Mouse (Mus musculus): Measurements from ENCODE around the gene Ppp6r1. TPM values are rescaled to one million over a fixed set of nuclear protein-coding genes. Genes with fewer than 3 reads are reported as not detected.
A peak's percentile ranks its signal among the peaks of the same experiment; 100 is the strongest.
"Not testable (repeated sequence)": the region's sequence is repeated elsewhere in the genome, so short reads cannot be mapped to it uniquely, and the experiment has no call there.

Gene Ppp6r1
- polyA plus RNA-seq, 1 experiment, result 103 TPM

DNA sequence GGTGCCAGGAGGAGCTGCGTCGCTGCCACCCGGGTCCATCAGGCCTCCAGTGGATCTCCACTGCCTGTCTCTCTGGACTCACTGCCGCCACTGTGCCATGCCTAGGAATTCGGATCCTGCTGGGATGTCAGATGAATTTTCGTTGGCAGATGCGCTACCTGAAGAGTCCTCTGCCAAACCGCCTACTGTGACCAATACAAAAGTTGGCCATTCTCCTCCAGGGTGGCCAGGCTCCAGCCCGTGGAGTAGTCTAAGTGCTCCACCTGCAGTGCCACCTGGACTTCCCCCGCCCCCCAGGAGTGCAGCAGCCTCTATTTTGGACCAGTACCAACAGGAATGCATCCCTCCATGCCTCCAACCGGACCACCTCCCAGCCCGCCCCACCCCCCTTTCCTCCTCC lies 47.3 kb downstream of the Ppp6r1 start:
- DNase-seq, result no peak
- 88% methylated on average over 12 of the region's 12 CpGs for WGBS
- H3K36me3 ChIP-seq (ENCODE audit: control insufficient read depth, insufficient read depth, low read length), result no peaks in the 10 kb centered on the region
- no peak for TF ChIP-seq POLR2A (IDR thresholded peaks at IDR 0.05; ENCODE audit: low read depth, low read length)
- no peak for TF ChIP-seq CTCF (conservative IDR thresholded peaks at IDR 0.05; ENCODE audit: insufficient read depth, insufficient read length, low read depth, low read length)
- no peaks in the 10 kb centered on the region for H3K27me3 ChIP-seq (replicated peaks; ENCODE audit: control insufficient read depth, insufficient read depth, low read length)
- H3K4me3 ChIP-seq (ENCODE audit: insufficient read depth, low read depth, low read length), result no peak overlapping the region
- H3K27ac ChIP-seq (ENCODE audit: insufficient read depth, low read depth, low read length), result no peak overlapping the region
- no peaks in the 10 kb centered on the region for H3K4me1 ChIP-seq (ENCODE audit: control insufficient read depth, insufficient read depth, low read length)

DNA sequence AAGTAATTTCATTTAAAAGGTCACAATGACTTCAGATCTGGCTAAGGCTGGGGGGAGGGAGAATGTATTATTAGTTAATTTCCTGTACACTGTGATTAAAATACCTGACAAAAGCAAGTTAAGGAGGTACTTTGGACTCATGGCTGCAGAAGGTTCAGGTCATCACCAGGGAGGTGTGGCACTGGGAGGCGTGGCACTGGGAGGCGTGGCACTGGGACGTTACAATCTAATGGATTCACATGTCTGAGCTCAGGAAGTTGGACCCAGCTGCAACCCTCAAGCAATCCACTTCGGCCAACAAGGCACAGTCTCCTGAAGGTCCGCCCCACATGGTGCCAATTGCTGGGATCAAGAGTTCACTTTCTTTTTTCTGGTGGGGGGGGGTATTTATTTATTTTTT lies 50.8 kb downstream of the Ppp6r1 start:
- peak; percentile 80 for DNase-seq
- no peaks in the 10 kb centered on the region for H3K36me3 ChIP-seq (ENCODE audit: control insufficient read depth, insufficient read depth, low read length)
- no peak overlapping the region for H3K4me3 ChIP-seq (ENCODE audit: insufficient read depth, low read depth, low read length)
- no peaks in the 10 kb centered on the region for H3K4me1 ChIP-seq (ENCODE audit: control insufficient read depth, insufficient read depth, low read length)
- WGBS, result 45% methylated on average over 5 of the region's 5 CpGs
- no peaks in the 10 kb centered on the region for H3K27me3 ChIP-seq (replicated peaks; ENCODE audit: control insufficient read depth, insufficient read depth, low read length)
- H3K27ac ChIP-seq (ENCODE audit: insufficient read depth, low read depth, low read length), result no peak overlapping the region
- TF ChIP-seq CTCF (conservative IDR thresholded peaks at IDR 0.05; ENCODE audit: insufficient read depth, insufficient read length, low read depth, low read length), result no peak
- TF ChIP-seq POLR2A (IDR thresholded peaks at IDR 0.05; ENCODE audit: low read depth, low read length), result no peak

DNA sequence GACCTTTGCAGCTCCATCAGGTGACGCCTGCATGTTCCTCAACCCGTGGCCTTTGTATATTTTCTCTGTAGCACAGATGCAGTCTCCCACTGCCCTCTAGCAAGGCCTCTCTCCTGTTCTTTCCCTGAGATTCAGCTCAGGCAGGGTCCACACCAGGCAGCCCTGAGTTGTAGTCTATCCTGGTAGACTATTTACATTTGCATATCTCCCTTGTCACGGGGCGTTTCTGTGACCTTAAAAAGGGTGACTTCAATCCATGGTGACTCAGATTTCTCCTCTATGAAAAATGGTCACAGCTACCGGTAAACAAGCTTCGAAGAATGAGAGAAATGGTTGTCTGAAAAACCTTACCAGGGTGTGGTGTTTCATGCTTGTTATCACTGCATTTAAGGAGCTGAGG lies 54.9 kb downstream of the Ppp6r1 start, which contains the start of gene Ptprh:
Ptprh (minus strand) TSS at position 169 of the 400 bp plus-strand sequence.
- Histone ChIP-seq H3K27me3 (replicated peaks; ENCODE audit: control insufficient read depth, insufficient read depth, low read length) (no peaks in the 10 kb centered on the region), H3K36me3 (ENCODE audit: control insufficient read depth, insufficient read depth, low read length) (no peaks in the 10 kb centered on the region), H3K4me3 (ENCODE audit: insufficient read depth, low read depth, low read length) (no peak within 1 kb of the TSS), H3K27ac (ENCODE audit: insufficient read depth, low read depth, low read length) (no peak within 1 kb of the TSS), H3K4me1 (ENCODE audit: control insufficient read depth, insufficient read depth, low read length) (no peaks in the 10 kb centered on the region)
- no peak for TF ChIP-seq POLR2A (IDR thresholded peaks at IDR 0.05; ENCODE audit: low read depth, low read length)
- 67% methylated on average over 6 of the region's 6 CpGs for WGBS
- no peak for DNase-seq

DNA sequence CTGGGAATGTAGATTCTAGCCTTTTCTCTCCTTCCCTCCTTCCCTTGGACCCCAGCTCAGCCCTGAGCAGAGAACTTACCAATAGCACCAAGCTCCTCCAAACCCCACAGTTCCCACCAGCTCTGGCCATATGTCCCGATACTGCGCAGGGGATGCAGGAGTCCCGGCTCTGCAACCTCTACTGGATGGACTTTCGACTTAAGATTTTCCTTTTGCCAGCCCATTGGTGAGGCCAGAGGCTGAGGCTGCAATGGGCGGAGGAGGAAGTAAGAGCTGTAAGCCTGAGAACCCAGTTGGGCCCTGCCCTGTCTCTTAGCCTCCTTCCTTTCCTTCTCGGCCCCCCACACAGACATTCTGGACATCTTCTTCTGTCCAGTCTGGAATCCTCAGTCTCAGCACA lies 55.9 kb downstream of the Ppp6r1 start:
- no peak overlapping the region for H3K4me3 ChIP-seq (ENCODE audit: insufficient read depth, low read depth, low read length)
- H3K27ac ChIP-seq (ENCODE audit: insufficient read depth, low read depth, low read length), result no peak overlapping the region
- H3K4me1 ChIP-seq (ENCODE audit: control insufficient read depth, insufficient read depth, low read length), result no peaks in the 10 kb centered on the region
- H3K27me3 ChIP-seq (replicated peaks; ENCODE audit: control insufficient read depth, insufficient read depth, low read length), result no peaks in the 10 kb centered on the region
- TF ChIP-seq POLR2A (IDR thresholded peaks at IDR 0.05; ENCODE audit: low read depth, low read length) (no peak), CTCF (conservative IDR thresholded peaks at IDR 0.05; ENCODE audit: insufficient read depth, insufficient read length, low read depth, low read length) (no peak)
- 79% methylated on average over 6 of the region's 6 CpGs for WGBS
- H3K36me3 ChIP-seq (ENCODE audit: control insufficient read depth, insufficient read depth, low read length), result no peaks in the 10 kb centered on the region
- no peak for DNase-seq

DNA sequence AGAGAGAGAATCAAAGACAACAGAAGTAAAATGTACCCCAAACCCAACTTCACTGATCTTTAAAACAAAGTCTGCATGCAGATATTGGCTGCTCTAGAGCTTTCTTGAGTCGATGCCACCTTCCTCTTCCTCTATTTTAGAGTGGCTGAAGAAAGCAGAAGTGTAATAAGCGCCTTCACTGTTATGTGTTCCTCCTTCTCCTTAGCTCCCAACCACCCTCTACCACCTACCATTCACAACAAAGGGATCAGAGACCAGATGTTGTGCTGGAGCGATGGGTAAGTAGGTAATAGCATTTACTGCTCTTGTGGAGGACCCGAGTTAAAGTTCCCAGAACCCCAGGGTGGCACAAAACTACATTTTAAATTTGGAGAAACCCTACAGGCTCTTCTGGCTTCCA lies 61.8 kb downstream of the Ppp6r1 start:
- not testable (repeated sequence) for DNase-seq; H3K36me3 ChIP-seq (ENCODE audit: control insufficient read depth, insufficient read depth, low read length)

More for the DNA sequence above, 61.8 kb downstream of the Ppp6r1 start:
- WGBS, result 62% methylated on average over 4 of the region's 4 CpGs
- not testable (repeated sequence) for H3K27me3 ChIP-seq (replicated peaks; ENCODE audit: control insufficient read depth, insufficient read depth, low read length); H3K4me1 ChIP-seq (ENCODE audit: control insufficient read depth, insufficient read depth, low read length); H3K27ac ChIP-seq (ENCODE audit: insufficient read depth, low read depth, low read length); H3K4me3 ChIP-seq (ENCODE audit: insufficient read depth, low read depth, low read length)

Other genes with a start within 250 kb of the Ppp6r1 start
- 21.0 and 23.8 TPM in 2 replicates for gene Rdh13, start 213.4 kb downstream of the Ppp6r1 start, polyA plus RNA-seq (2012; rRNA removed)
- 10.6 and 12.7 TPM in 2 replicates for gene Eps8l1, start 198.3 kb downstream of the Ppp6r1 start, polyA plus RNA-seq (2012; rRNA removed)
- 31.0 and 33.0 TPM in 2 replicates for gene Ppp1r12c, start 157.3 kb downstream of the Ppp6r1 start, polyA plus RNA-seq (2012; rRNA removed)
- gene Tnnt1, start 142.6 kb downstream of the Ppp6r1 start, polyA plus RNA-seq (2012; rRNA removed), result 0.39 and 3.9 TPM in 2 replicates
- gene Tnni3, start 134.8 kb downstream of the Ppp6r1 start, polyA plus RNA-seq (2012; rRNA removed), result 2.1 and 2.6 TPM in 2 replicates
- gene Dnaaf3, start 126.6 kb downstream of the Ppp6r1 start, polyA plus RNA-seq (2012; rRNA removed), result 1.3 and 1.4 TPM in 2 replicates
- 0.55 and 1.0 TPM in 2 replicates for gene Syt5, start 111.5 kb downstream of the Ppp6r1 start, polyA plus RNA-seq (2012; rRNA removed)
- 0.22 and 0.24 TPM in 2 replicates for gene Ptprh, start 55.0 kb downstream of the Ppp6r1 start, polyA plus RNA-seq (2012; rRNA removed)
- 83.0 and 86.5 TPM in 2 replicates for gene Tmem86b, start 27.6 kb downstream of the Ppp6r1 start, polyA plus RNA-seq (2012; rRNA removed)
- gene Hspbp1, start 26.0 kb upstream of the Ppp6r1 start, polyA plus RNA-seq (2012; rRNA removed), result 36.6 and 39.4 TPM in 2 replicates
- gene Brsk1, start 31.6 kb upstream of the Ppp6r1 start, polyA plus RNA-seq (2012; rRNA removed), result 1.7 and 2.3 TPM in 2 replicates
- 0.57 and 0.59 TPM in 2 replicates for gene Tmem150b, start 66.2 kb upstream of the Ppp6r1 start, polyA plus RNA-seq (2012; rRNA removed)
- gene Kmt5c, start 81.1 kb upstream of the Ppp6r1 start, polyA plus RNA-seq (2012; rRNA removed), result 83.2 and 101 TPM in 2 replicates
- 62.7 and 84.5 TPM in 2 replicates for gene Cox6b2, start 94.1 kb upstream of the Ppp6r1 start, polyA plus RNA-seq (2012; rRNA removed)
- 0.08 and 0.09 TPM in 2 replicates for gene Fam71e2, start 112.3 kb upstream of the Ppp6r1 start, polyA plus RNA-seq (2012; rRNA removed)
- gene Il11, start 123.8 kb upstream of the Ppp6r1 start, polyA plus RNA-seq (2012; rRNA removed), result 0.13 and 0.24 TPM in 2 replicates
- gene Tmem190, start 123.9 kb upstream of the Ppp6r1 start, polyA plus RNA-seq (2012; rRNA removed), result 0.31 TPM in 1 of 2 replicates, not detected in the other
- 57.8 and 87.8 TPM in 2 replicates for gene Tmem238, start 130.6 kb upstream of the Ppp6r1 start, polyA plus RNA-seq (2012; rRNA removed)
- 340 and 597 TPM in 2 replicates for gene Rpl28, start 133.9 kb upstream of the Ppp6r1 start, polyA plus RNA-seq (2012; rRNA removed)
- gene Ube2s, start 153.6 kb upstream of the Ppp6r1 start, polyA plus RNA-seq (2012; rRNA removed), result 240 and 301 TPM in 2 replicates
- gene Shisa7, start 185.7 kb upstream of the Ppp6r1 start, polyA plus RNA-seq (2012; rRNA removed), result 14.1 and 17.3 TPM in 2 replicates
- gene Isoc2b, start 211.2 kb upstream of the Ppp6r1 start, polyA plus RNA-seq (2012; rRNA removed), result 41.1 and 47.9 TPM in 2 replicates
- 174 and 182 TPM in 2 replicates for gene Isoc2a, start 218.1 kb upstream of the Ppp6r1 start, polyA plus RNA-seq (2012; rRNA removed)
- 0.16 TPM in 1 of 2 replicates, not detected in the other for gene Gm36210, start 247.5 kb upstream of the Ppp6r1 start, polyA plus RNA-seq (2012; rRNA removed)

All from kidney, adult 2 months (tissue).